Mouse (Mus musculus): ENCODE results near the gene Pgbd5.

Gene Pgbd5

GRCm38 (mm10) chr8:124392271-124393012 lies 47.0 kb downstream of the Pgbd5 start:
- DNase-seq (ENCODE audit: low read depth, low spot score) = peak; percentile 23

GRCm38 (mm10) chr8:124391191-124391590 lies 48.3 kb downstream of the Pgbd5 start:
- DNase-seq (ENCODE audit: low read depth, low spot score) = no peak

- DNase-seq (ENCODE audit: low read depth, low spot score) = no peak
Measured at GRCm38 (mm10) chr8:124389495-124389894, 50.0 kb downstream of the Pgbd5 start.

GRCm38 (mm10) chr8:124386225-124386899 lies 53.1 kb downstream of the Pgbd5 start:
- DNase-seq (ENCODE audit: low read depth, low spot score) = peak; percentile 41

- no peak for DNase-seq (ENCODE audit: low read depth, low spot score)
Measured at GRCm38 (mm10) chr8:124384336-124384735, 55.1 kb downstream of the Pgbd5 start.

- DNase-seq (ENCODE audit: low read depth, low spot score) = no peak
Measured at GRCm38 (mm10) chr8:124382235-124382634, 57.2 kb downstream of the Pgbd5 start.

- no peak for DNase-seq (ENCODE audit: low read depth, low spot score)
Measured at GRCm38 (mm10) chr8:124379289-124379688, 60.2 kb downstream of the Pgbd5 start.

- no peak for DNase-seq (ENCODE audit: low read depth, low spot score)
Measured at GRCm38 (mm10) chr8:124376406-124376805, 63.1 kb downstream of the Pgbd5 start.

- DNase-seq (ENCODE audit: low read depth, low spot score) = no peak
Measured at GRCm38 (mm10) chr8:124375727-124376126, 63.7 kb downstream of the Pgbd5 start.

- no peak for DNase-seq (ENCODE audit: low read depth, low spot score)
Measured at GRCm38 (mm10) chr8:124375168-124375567, 64.3 kb downstream of the Pgbd5 start.

- no peak for DNase-seq (ENCODE audit: low read depth, low spot score)
Measured at GRCm38 (mm10) chr8:124373753-124374152, 65.7 kb downstream of the Pgbd5 start.

- DNase-seq (ENCODE audit: low read depth, low spot score) = no peak
Measured at GRCm38 (mm10) chr8:124371410-124372123, 67.9 kb downstream of the Pgbd5 start.

- DNase-seq (ENCODE audit: low read depth, low spot score) = no peak
Measured at GRCm38 (mm10) chr8:124370422-124371183, 68.9 kb downstream of the Pgbd5 start.

GRCm38 (mm10) chr8:124368213-124368612 lies 71.2 kb downstream of the Pgbd5 start:
- DNase-seq (ENCODE audit: low read depth, low spot score) = peak; percentile 83

- no peak for DNase-seq (ENCODE audit: low read depth, low spot score)
Measured at GRCm38 (mm10) chr8:124363337-124363736, 76.1 kb downstream of the Pgbd5 start.

- no peak for DNase-seq (ENCODE audit: low read depth, low spot score)
Measured at GRCm38 (mm10) chr8:124362589-124362988, 76.9 kb downstream of the Pgbd5 start.

GRCm38 (mm10) chr8:124361773-124362427 lies 77.6 kb downstream of the Pgbd5 start:
- DNase-seq (ENCODE audit: low read depth, low spot score) = no peak

- no peak for DNase-seq (ENCODE audit: low read depth, low spot score)
Measured at GRCm38 (mm10) chr8:124360911-124361310, 78.5 kb downstream of the Pgbd5 start.

- no peak for DNase-seq (ENCODE audit: low read depth, low spot score)
Measured at GRCm38 (mm10) chr8:124351636-124352035, 87.8 kb downstream of the Pgbd5 start.

GRCm38 (mm10) chr8:124349663-124350062 lies 89.8 kb downstream of the Pgbd5 start:
- DNase-seq (ENCODE audit: low read depth, low spot score) = peak; percentile 77

GRCm38 (mm10) chr8:124348087-124348486 lies 91.4 kb downstream of the Pgbd5 start:
- DNase-seq (ENCODE audit: low read depth, low spot score) = no peak
